Mouse (Mus musculus): ENCODE data around the gene Setd2.

DNA sequence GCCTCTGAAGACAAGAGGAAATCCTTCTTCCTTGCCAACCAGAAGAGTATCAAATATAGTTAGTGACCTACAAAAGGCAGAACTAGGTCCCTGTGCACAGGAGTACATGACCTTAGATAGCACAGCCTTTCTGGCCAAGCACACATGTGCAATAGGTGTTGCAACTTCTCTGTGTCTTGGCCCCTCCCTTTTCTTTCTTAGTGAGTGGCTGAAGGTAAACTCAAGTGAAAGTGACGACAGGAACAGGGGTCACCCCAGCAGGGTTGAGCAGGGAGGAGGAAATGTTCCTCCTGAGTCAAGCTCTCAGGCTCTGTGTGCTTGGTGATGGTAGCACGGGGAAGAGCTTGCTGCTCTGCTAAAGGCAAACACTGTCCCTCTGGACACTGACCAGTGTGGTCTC lies 6.7 kb upstream of the Setd2 start:
- no peak for TF ChIP-seq EP300 (IDR thresholded peaks at IDR 0.05; ENCODE audit: low read depth)
- no peak for TF ChIP-seq CTCF (IDR thresholded peaks at IDR 0.05; ENCODE audit: low read depth)
